Mouse (Mus musculus): ENCODE results near the gene Vps72.

The Vps72 gene

DNA sequence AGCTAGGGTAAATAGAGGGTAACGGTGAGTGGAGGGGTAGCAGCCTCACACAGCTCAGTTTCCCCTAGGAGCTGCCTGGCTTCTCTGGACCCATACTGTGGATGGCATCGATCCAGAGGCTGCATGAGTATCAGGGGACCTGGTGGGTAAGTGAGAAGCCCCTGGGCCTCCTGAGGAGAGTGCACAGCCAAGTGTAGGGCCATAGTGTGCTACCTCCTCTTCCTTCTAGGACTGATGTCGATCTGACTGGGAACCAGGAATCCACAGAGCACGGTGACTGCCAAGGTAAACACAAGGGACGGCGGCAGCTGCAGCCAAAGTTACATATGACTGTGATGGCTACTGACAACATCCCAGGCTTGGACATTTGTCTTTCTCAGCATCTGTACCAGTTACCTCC lies 60.3 kb downstream of the Vps72 start:
- peak; percentile 16 for DNase-seq

All from cerebellum, adult 11-12 months (tissue).